Mouse (Mus musculus) kidney, embryonic 14.5 days (tissue): ENCODE results near the gene Fam71d. TPM values are rescaled to one million over a fixed set of nuclear protein-coding genes. Genes with fewer than 3 reads are reported as not detected.

Experiments used
- ATAC-seq: fragments of 200-750 bp; cut with Nextera tagmentation; 2 replicates; pipeline ENCODE4 v1.8.0; 2017; ENCODE audit warnings: moderate number of reproducible peaks, mild to moderate bottlenecking, moderate TSS enrichment, moderate library complexity; ENCODE audit not compliant: low FRiP score, low TSS enrichment
- H3K27ac ChIP-seq: fragments of 300-500 bp; sonication (generic); 2 replicates; pipeline ENCODE4 v1.5.1; 2014; ENCODE audit warnings: low read depth, mild to moderate bottlenecking, low read length, moderate library complexity, mixed read lengths
- H3K27me3 ChIP-seq: fragments of 300-500 bp; sonication (generic); 2 replicates; pipeline ENCODE4 v1.6.1; 2014; ENCODE audit warnings: mild to moderate bottlenecking, low read length; ENCODE audit not compliant: control insufficient read depth, insufficient read depth
- H3K36me3 ChIP-seq: fragments of 300-500 bp; sonication (generic); 2 replicates; pipeline ENCODE4 v1.6.1; 2014; ENCODE audit warnings: low read length, mixed read lengths; ENCODE audit not compliant: control insufficient read depth, insufficient read depth
- H3K4me1 ChIP-seq: fragments of 300-500 bp; sonication (generic); 2 replicates; pipeline ENCODE4 v1.6.1; 2014; ENCODE audit warnings: low read length, mixed read lengths; ENCODE audit not compliant: control insufficient read depth, insufficient read depth
- H3K4me2 ChIP-seq: fragments of 300-500 bp; sonication (generic); replicated peaks from 2 replicates; pipeline ENCODE4 v1.6.1; 2014; ENCODE audit warnings: low read depth, mild to moderate bottlenecking, low read length
- H3K4me3 ChIP-seq: fragments of 300-500 bp; sonication (generic); 2 replicates; pipeline ENCODE4 v1.5.1; 2014; ENCODE audit warnings: mild to moderate bottlenecking, low read length
- H3K9ac ChIP-seq: fragments of 300-500 bp; sonication (generic); 2 replicates; pipeline ENCODE4 v1.6.1; 2014; ENCODE audit warnings: low read depth, mild to moderate bottlenecking, low read length, moderate library complexity
- H3K9me3 ChIP-seq: fragments of 300-500 bp; sonication (generic); 2 replicates; pipeline ENCODE4 v1.6.1; 2016; ENCODE audit warnings: low read length; ENCODE audit not compliant: control insufficient read depth
- WGBS: fragments of 180-500 bp; shearing (Covaris S2); extraction: QIAGEN DNeasy Blood & Tissue Kit; methylation state at CpG from one replicate; pipeline ENCODE4 v1.1.7; 2014; 5-methylcytosine and 5-hydroxymethylcytosine counted together
- polyA plus RNA-seq: library from polyadenylated mRNA; unstranded; fragments of >200 nt; fragmentation: Nextera tagmentation; extraction: Ambion mirVana; gene quantifications from 2 replicates; pipeline ENCODE4 v1.2.1, GENCODE M21; 2014

Gene Fam71d
- polyA plus RNA-seq, 1 experiment from 2014 or later = 0.28 TPM

DNA sequence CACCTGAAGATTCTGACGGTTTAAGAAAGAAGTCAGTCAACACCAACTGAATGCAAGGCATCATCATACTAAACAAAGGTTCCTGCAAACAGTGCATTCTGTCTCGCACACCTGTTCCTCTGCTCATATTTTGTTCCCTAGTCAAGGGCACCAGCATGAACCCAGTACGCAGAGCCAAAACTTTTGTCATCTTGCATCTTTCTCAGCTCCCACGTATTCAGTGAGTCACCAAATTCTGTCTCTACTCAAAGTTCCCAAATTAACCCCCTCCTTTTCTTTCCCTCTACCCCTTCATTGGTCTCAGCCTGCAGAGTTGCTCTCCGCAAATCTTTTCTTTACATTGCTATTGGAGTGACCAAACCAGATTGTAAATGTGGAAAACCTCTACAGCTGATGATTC is 2.5 kb upstream of the Fam71d start:
- no peak overlapping the region for H3K9ac ChIP-seq
- WGBS = 91% methylated on average over 5 of the region's 5 CpGs
- no peaks in the 10 kb centered on the region for H3K36me3 ChIP-seq
- ATAC-seq = no peak
- H3K4me3 ChIP-seq = no peak overlapping the region
- no peaks in the 10 kb centered on the region for H3K27me3 ChIP-seq
- H3K9me3 ChIP-seq = no peaks in the 10 kb centered on the region
- no peak overlapping the region for H3K27ac ChIP-seq
- H3K4me1 ChIP-seq = no peaks in the 10 kb centered on the region
- no peak overlapping the region for H3K4me2 ChIP-seq

DNA sequence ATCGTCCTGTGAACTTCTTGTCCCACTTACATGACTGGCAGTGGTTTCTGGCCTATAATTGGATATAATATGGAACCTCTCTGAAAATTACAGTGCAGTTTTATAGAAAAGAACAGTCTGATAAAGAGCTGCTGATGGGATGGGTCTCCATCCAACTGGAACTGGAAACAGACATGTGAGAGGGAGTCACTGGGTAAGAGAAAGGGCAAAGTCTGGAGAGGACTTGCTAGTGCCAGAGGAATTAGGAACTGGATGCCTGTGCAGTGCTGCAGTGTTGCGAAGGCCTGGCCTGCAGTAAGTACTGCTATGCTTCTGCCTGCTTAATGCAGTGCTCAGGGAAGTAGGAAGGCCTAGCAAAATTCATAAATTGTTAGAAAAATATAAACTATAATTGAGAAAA is 1.9 kb downstream of the Fam71d start:
- no peak for ATAC-seq
- H3K27me3 ChIP-seq = no peaks in the 10 kb centered on the region
- no peaks in the 10 kb centered on the region for H3K9me3 ChIP-seq
- H3K4me1 ChIP-seq = no peaks in the 10 kb centered on the region
- H3K4me2 ChIP-seq = no peak overlapping the region
- H3K36me3 ChIP-seq = no peaks in the 10 kb centered on the region
- no peak overlapping the region for H3K27ac ChIP-seq
- no peak overlapping the region for H3K9ac ChIP-seq
- H3K4me3 ChIP-seq = no peak overlapping the region
- 88% methylated on average over 2 of the region's 2 CpGs for WGBS

DNA sequence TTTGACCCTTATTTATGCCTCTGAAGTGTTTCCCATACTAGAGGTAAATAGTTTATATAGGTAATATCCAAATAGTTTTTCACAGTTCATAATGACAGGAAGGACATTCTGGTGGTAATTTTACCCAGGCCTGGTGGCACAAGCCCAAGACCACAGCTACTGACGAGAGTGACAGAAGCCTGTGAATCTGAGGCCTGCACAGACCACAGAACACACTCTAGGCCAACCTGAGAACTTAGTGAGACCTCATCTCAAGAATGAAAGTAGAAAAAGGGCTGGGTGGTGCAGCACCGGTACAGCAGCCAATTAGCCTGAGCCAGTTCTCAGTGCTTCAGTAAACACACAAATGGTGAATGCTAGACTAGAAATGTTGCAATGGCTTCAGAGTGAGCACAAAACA is 26.4 kb downstream of the Fam71d start:
- Histone ChIP-seq H3K4me3 (no peak overlapping the region), H3K9ac (no peak overlapping the region), H3K9me3 (no peaks in the 10 kb centered on the region), H3K27ac (no peak overlapping the region), H3K27me3 (no peaks in the 10 kb centered on the region), H3K36me3 (no peaks in the 10 kb centered on the region), H3K4me2 (no peak overlapping the region), H3K4me1 (no peaks in the 10 kb centered on the region)
- no peak for ATAC-seq
- WGBS = 87% methylated on average over 2 of the region's 2 CpGs

DNA sequence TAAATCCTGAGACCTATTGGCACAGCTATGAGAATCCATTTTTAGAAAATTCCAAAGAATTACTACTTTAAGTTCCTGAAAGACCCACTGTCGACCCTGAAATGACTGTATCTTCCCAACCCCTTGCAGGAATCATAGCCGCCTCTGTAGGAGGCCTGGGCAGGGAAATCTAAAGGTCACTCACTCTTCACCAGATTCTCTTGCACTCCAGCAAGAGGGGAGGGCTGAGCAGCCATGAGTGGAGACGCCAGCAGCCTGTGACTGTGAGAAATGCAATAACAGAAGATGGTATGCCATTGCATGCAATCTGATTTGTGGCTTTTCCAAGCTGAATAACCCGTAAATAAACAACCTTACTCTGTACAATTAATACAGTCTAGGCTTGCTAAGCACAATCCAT is 36.4 kb downstream of the Fam71d start:
- Histone ChIP-seq H3K4me2 (no peak overlapping the region), H3K36me3 (no peaks in the 10 kb centered on the region), H3K27me3 (no peaks in the 10 kb centered on the region), H3K4me1 (no peaks in the 10 kb centered on the region), H3K27ac (no peak overlapping the region), H3K9me3 (no peaks in the 10 kb centered on the region), H3K4me3 (no peak overlapping the region), H3K9ac (no peak overlapping the region)
- no peak for ATAC-seq
- 49% methylated on average over 4 of the region's 4 CpGs for WGBS

DNA sequence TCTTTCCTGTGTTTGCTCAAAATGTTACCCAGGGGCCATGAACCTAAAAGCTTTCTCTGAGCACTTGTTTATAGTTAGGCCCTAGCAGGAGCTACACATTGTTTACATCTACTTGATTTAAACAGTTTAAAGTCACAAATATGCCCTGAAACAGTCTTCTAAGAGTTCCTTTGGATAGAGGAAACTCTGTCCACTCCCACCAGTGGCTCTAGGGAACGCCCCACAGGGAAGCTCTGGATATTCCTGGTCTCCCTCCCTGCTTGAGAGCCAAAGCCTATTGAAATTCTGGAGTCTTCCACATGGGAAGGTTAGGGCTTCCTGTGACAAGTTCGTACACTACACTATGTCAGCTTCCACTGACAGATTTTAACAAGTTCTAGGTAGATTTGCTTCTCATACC is 48.3 kb downstream of the Fam71d start:
- Histone ChIP-seq H3K27ac (no peak overlapping the region), H3K4me1 (no peaks in the 10 kb centered on the region), H3K27me3 (no peaks in the 10 kb centered on the region), H3K9ac (no peak overlapping the region), H3K4me3 (no peak overlapping the region), H3K4me2 (no peak overlapping the region), H3K9me3 (no peaks in the 10 kb centered on the region), H3K36me3 (no peaks in the 10 kb centered on the region)
- WGBS = 55% methylated on average over 2 of the region's 2 CpGs
- no peak for ATAC-seq

DNA sequence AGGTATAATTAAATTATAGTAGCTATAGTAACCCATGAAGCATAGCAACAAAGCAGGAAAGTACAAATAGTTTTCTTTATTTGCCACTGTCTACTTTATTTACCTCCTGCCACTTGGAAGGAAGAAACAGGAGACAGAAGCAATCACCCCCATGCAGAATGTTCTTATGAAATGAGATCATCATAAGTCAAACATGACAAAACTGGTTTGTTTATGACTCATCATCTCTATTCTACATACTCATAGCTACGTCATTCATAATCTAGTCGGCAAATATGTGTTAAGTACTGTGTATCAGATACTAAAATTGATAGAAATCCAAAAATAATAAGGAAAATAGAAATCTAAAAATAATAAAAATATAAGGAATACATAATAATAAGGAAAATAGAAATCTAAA is 49.0 kb downstream of the Fam71d start:
- Histone ChIP-seq H3K4me3 (no peak overlapping the region), H3K4me1 (no peaks in the 10 kb centered on the region), H3K4me2 (no peak overlapping the region), H3K27me3 (no peaks in the 10 kb centered on the region), H3K9ac (no peak overlapping the region), H3K27ac (no peak overlapping the region), H3K9me3 (no peaks in the 10 kb centered on the region), H3K36me3 (no peaks in the 10 kb centered on the region)
- 90% methylated on average over 2 of the region's 2 CpGs for whole genome bisulfite sequencing
- no peak for ATAC-seq

DNA sequence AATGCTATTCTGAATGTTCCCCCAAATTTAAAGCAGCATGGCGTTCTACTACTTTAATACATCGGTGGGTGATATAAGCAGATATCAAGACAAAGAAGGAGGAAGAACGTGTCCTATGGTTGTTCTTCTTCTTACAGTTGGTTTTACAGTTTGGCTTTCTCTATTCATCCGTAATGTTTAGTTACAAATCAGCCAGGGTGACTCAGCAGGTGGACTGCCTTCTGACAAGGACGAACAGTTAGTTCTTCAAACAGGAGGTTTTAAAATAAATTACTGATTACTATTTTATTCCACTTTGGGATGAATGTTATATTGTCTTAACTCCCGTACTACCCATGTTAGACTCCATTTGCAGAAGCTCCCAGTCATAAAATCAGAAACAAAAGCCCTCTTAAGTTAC is 54.9 kb downstream of the Fam71d start:
- H3K27ac ChIP-seq = no peak overlapping the region
- H3K27me3 ChIP-seq = peaks cover 4% of the 10 kb centered on the region; the same call in 1 of the 2 replicates
- H3K4me2 ChIP-seq = no peak overlapping the region
- no peaks in the 10 kb centered on the region for H3K36me3 ChIP-seq
- 74% methylated on average over 6 of the region's 6 CpGs for WGBS
- 0 out of 2 replicates have a peak, but pooled peaks cover 6% of the 10 kb centered on the region for H3K4me1 ChIP-seq
- H3K4me3 ChIP-seq = no peak overlapping the region
- no peak overlapping the region for H3K9ac ChIP-seq
- no peaks in the 10 kb centered on the region for H3K9me3 ChIP-seq
- ATAC-seq = no peak

DNA sequence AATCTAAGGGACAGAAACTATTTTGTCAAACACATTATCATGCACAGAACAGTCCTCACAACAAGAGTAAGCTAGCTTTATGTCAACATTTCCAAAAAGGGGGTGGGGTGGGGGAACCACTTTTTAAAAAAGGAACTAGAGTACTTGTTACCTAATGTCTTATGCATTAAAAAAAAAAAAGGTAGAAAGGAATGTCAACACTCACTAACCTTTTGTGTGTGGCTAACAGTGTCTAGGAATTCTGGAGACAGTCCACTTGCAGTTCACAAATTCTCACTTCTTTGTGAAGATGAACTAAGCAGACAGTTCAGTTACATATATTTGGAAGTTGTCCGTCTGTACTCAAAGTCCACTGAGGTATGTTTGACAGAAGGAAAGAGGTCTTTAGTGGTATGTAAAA is 56.1 kb downstream of the Fam71d start:
- Histone ChIP-seq H3K9me3 (no peaks in the 10 kb centered on the region), H3K27ac (no peak overlapping the region), H3K36me3 (no peaks in the 10 kb centered on the region), H3K4me2 (no peak overlapping the region), H3K4me3 (no peak overlapping the region), H3K9ac (no peak overlapping the region), H3K27me3 (peaks cover 4% of the 10 kb centered on the region; the same call in 1 of the 2 replicates), H3K4me1 (0 out of 2 replicates have a peak, but pooled peaks cover 6% of the 10 kb centered on the region)
- no peak for ATAC-seq
- WGBS = 56% methylated on average over 1 of the region's 1 CpGs

DNA sequence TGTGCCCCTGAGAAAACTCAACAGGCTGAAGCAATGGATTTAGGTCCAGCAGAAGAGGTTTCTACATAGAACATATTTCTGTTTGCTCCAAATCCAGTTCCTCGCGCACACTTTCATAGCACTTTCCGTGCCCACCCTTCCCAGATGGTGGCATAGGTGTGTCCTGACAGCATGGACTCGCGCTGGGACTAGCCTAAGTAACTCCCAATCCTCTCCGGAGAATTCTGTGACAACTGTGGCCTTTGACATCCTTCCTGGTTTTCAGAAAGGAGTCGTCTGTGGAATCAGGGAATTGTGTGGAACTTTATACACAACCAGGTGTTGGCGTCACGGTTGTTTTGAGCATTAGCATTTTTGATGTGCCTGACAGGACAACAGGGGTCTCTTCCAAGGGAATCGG is 56.8 kb downstream of the Fam71d start:
- under 1% methylated on average over 10 of the region's 10 CpGs for WGBS
- H3K36me3 ChIP-seq = no peaks in the 10 kb centered on the region
- no peaks in the 10 kb centered on the region for H3K9me3 ChIP-seq
- peak; percentile 32 for ATAC-seq
- peak overlapping the region; percentile 95 for H3K4me2 ChIP-seq
- peaks cover 4% of the 10 kb centered on the region; the same call in 1 of the 2 replicates for H3K27me3 ChIP-seq
- H3K27ac ChIP-seq = peak overlapping the region; percentile 80
- 0 out of 2 replicates have a peak, but pooled peaks cover 6% of the 10 kb centered on the region for H3K4me1 ChIP-seq
- peak overlapping the region; percentile 65 for H3K4me3 ChIP-seq
- peak overlapping the region; percentile 63 for H3K9ac ChIP-seq
